Mouse (Mus musculus): ENCODE data around the gene Jagn1. TPM values are rescaled to one million over a fixed set of nuclear protein-coding genes. Genes with fewer than 3 reads are reported as not detected.

Gene Jagn1
- polyA plus RNA-seq, 2 experiments: 23.1 to 27.0 TPM

GRCm38 (mm10) chr6:113402094-113402493 is 40.3 kb upstream of the Jagn1 start:
- Histone ChIP-seq H3K27ac (no peak overlapping the region), H3K9me3 (ENCODE audit: control insufficient read depth, low read length) (no peaks in the 10 kb centered on the region), H3K36me3 (replicated peaks; ENCODE audit: control insufficient read depth, insufficient read depth, low read depth) (no peaks in the 10 kb centered on the region), H3K4me1 (replicated peaks; ENCODE audit: control insufficient read depth in 2 of 2, insufficient read depth in 2 of 2, low read length in 1 of 2) (no peaks in the 10 kb centered on the region), H3K4me2 (ENCODE audit: low read depth) (no peak overlapping the region), H3K9ac (replicated peaks) (no peak overlapping the region), H3K4me3 (ENCODE audit: insufficient read depth in 1 of 2, low read depth in 2 of 2, low read length in 2 of 2) (no peak overlapping the region), H3K27me3 (ENCODE audit: control insufficient read depth, insufficient read depth, low read length) (no peaks in the 10 kb centered on the region)
- TF ChIP-seq EP300 (IDR thresholded peaks at IDR 0.05; ENCODE audit: low read depth) (no peak), CTCF (IDR thresholded peaks at IDR 0.05; ENCODE audit: low read depth) (no peak)
- 76% methylated on average over 13 of the region's 13 CpGs for WGBS (ENCODE audit: insufficient replicate concordance)
- DNase-seq (ENCODE audit: low read depth in 3 of 3, low spot score in 3 of 3) (no peak), ATAC-seq (ENCODE audit: insufficient read depth) (no peak)

GRCm38 (mm10) chr6:113404649-113405448 is 37.5 kb upstream of the Jagn1 start:
- no peak for ATAC-seq (ENCODE audit: insufficient read depth)

GRCm38 (mm10) chr6:113405483-113405882 is 36.9 kb upstream of the Jagn1 start:
- ATAC-seq (ENCODE audit: insufficient read depth) (no peak), DNase-seq (ENCODE audit: low read depth in 3 of 3, low spot score in 3 of 3) (no peak)
- WGBS (ENCODE audit: insufficient replicate concordance): 65% methylated on average over 6 of the region's 6 CpGs
- Histone ChIP-seq H3K27me3 (ENCODE audit: control insufficient read depth, insufficient read depth, low read length) (no peaks in the 10 kb centered on the region), H3K9me3 (ENCODE audit: control insufficient read depth, low read length) (no peaks in the 10 kb centered on the region), H3K4me3 (ENCODE audit: insufficient read depth in 1 of 2, low read depth in 2 of 2, low read length in 2 of 2) (no peak overlapping the region), H3K4me2 (ENCODE audit: low read depth) (no peak overlapping the region), H3K4me1 (replicated peaks; ENCODE audit: control insufficient read depth in 2 of 2, insufficient read depth in 2 of 2, low read length in 1 of 2) (no peaks in the 10 kb centered on the region), H3K27ac (no peak overlapping the region), H3K9ac (replicated peaks) (no peak overlapping the region), H3K36me3 (replicated peaks; ENCODE audit: control insufficient read depth, insufficient read depth, low read depth) (no peaks in the 10 kb centered on the region)
- TF ChIP-seq EP300 (IDR thresholded peaks at IDR 0.05; ENCODE audit: low read depth): no peak
- no peak for TF ChIP-seq CTCF (IDR thresholded peaks at IDR 0.05; ENCODE audit: low read depth)

More at GRCm38 (mm10) chr6:113404649-113405448, 37.5 kb upstream of the Jagn1 start:
- Histone ChIP-seq H3K27me3 (ENCODE audit: control insufficient read depth, insufficient read depth, low read length) (no peaks in the 10 kb centered on the region), H3K4me2 (ENCODE audit: low read depth) (no peak overlapping the region), H3K4me1 (replicated peaks; ENCODE audit: control insufficient read depth in 2 of 2, insufficient read depth in 2 of 2, low read length in 1 of 2) (no peaks in the 10 kb centered on the region), H3K9ac (replicated peaks) (no peak overlapping the region), H3K27ac (no peak overlapping the region), H3K9me3 (ENCODE audit: control insufficient read depth, low read length) (no peaks in the 10 kb centered on the region), H3K4me3 (ENCODE audit: insufficient read depth in 1 of 2, low read depth in 2 of 2, low read length in 2 of 2) (no peak overlapping the region), H3K36me3 (replicated peaks; ENCODE audit: control insufficient read depth, insufficient read depth, low read depth) (no peaks in the 10 kb centered on the region)
- 64% methylated on average over 12 of the region's 12 CpGs for WGBS (ENCODE audit: insufficient replicate concordance)
- DNase-seq (ENCODE audit: low read depth in 3 of 3, low spot score in 3 of 3): no peak
- no peak for TF ChIP-seq EP300 (IDR thresholded peaks at IDR 0.05; ENCODE audit: low read depth)
- no peak for TF ChIP-seq CTCF (IDR thresholded peaks at IDR 0.05; ENCODE audit: low read depth)

DNA sequence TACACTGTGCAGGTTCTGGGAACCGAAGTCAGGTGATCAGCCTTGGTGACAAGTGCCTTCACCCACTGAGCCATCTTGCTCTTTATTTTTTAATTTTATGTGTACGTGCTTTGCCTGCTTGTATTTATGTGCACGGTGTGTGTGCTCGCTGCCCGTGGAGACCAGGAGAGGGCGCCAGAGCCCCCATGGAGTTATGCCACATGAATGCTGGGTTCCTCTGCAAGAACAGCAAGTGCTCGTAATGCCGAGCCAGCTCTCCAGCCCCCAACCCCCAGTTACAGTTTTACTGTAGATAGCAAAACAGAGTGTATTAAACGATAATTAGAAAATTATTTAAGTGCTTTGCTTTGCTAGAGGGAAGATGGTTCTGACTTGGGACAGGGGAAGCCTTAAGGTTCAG is 35.7 kb upstream of the Jagn1 start:
- no peak for ATAC-seq (ENCODE audit: insufficient read depth)
- no peak for DNase-seq (ENCODE audit: low read depth in 3 of 3, low spot score in 3 of 3)
- 65% methylated on average over 9 of the region's 9 CpGs for WGBS (ENCODE audit: insufficient replicate concordance)
- Histone ChIP-seq H3K4me1 (replicated peaks; ENCODE audit: control insufficient read depth in 2 of 2, insufficient read depth in 2 of 2, low read length in 1 of 2) (no peaks in the 10 kb centered on the region), H3K4me2 (ENCODE audit: low read depth) (no peak overlapping the region), H3K9ac (replicated peaks) (no peak overlapping the region), H3K9me3 (ENCODE audit: control insufficient read depth, low read length) (no peaks in the 10 kb centered on the region), H3K4me3 (ENCODE audit: insufficient read depth in 1 of 2, low read depth in 2 of 2, low read length in 2 of 2) (no peak overlapping the region), H3K36me3 (replicated peaks; ENCODE audit: control insufficient read depth, insufficient read depth, low read depth) (no peaks in the 10 kb centered on the region), H3K27me3 (ENCODE audit: control insufficient read depth, insufficient read depth, low read length) (no peaks in the 10 kb centered on the region), H3K27ac (no peak overlapping the region)
- TF ChIP-seq CTCF (IDR thresholded peaks at IDR 0.05; ENCODE audit: low read depth) (peak; percentile 73), EP300 (IDR thresholded peaks at IDR 0.05; ENCODE audit: low read depth) (no peak)

DNA sequence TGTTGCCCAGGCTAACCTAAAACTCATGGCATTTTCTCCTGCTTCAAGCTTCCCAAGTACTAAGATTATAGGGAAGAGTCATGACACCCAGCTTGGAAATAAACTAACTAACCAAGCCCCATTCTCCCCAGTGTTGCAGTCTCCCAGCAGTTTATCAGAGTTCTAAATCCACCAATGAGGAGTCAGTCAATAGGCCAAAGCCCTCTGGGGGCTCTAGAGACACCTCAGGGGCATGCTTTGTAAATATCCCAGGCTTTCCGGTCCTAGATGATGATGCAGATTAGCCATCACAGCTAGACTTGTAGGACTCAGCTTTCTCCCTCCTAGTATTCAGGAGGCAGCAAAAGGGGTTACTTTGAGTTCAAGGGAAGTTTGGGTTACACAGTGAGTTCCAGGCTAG is 32.4 kb upstream of the Jagn1 start:
- Histone ChIP-seq H3K36me3 (replicated peaks; ENCODE audit: control insufficient read depth, insufficient read depth, low read depth) (no peaks in the 10 kb centered on the region), H3K4me2 (ENCODE audit: low read depth) (no peak overlapping the region), H3K9me3 (ENCODE audit: control insufficient read depth, low read length) (no peaks in the 10 kb centered on the region), H3K4me1 (replicated peaks; ENCODE audit: control insufficient read depth in 2 of 2, insufficient read depth in 2 of 2, low read length in 1 of 2) (no peaks in the 10 kb centered on the region), H3K27me3 (ENCODE audit: control insufficient read depth, insufficient read depth, low read length) (no peaks in the 10 kb centered on the region), H3K9ac (replicated peaks) (no peak overlapping the region), H3K4me3 (ENCODE audit: insufficient read depth in 1 of 2, low read depth in 2 of 2, low read length in 2 of 2) (no peak overlapping the region), H3K27ac (no peak overlapping the region)
- 64% methylated on average over 1 of the region's 1 CpGs for WGBS (ENCODE audit: insufficient replicate concordance)
- ATAC-seq (ENCODE audit: insufficient read depth): no peak
- DNase-seq (ENCODE audit: low read depth in 3 of 3, low spot score in 3 of 3): no peak
- TF ChIP-seq CTCF (IDR thresholded peaks at IDR 0.05; ENCODE audit: low read depth) (no peak), EP300 (IDR thresholded peaks at IDR 0.05; ENCODE audit: low read depth) (no peak)

All from liver, embryonic 14.5 days (tissue).